Mouse (Mus musculus): Measurements from ENCODE around the gene Hip1. TPM values are rescaled to one million over a fixed set of nuclear protein-coding genes. Genes with fewer than 3 reads are reported as not detected.

Hip1 gene
- polyA plus RNA-seq, 1 experiment from 2014 or later = 41.7 TPM

- Histone ChIP-seq H3K4me3 (no peak overlapping the region), H3K4me1 (peaks cover 17% of the 10 kb centered on the region), H3K27ac (no peak overlapping the region), H3K27me3 (ENCODE audit: insufficient read depth, poor library complexity, severe bottlenecking) (peaks cover 22% of the 10 kb centered on the region), H3K36me3 (peaks cover 16% of the 10 kb centered on the region), H3K9me3 (no peaks in the 10 kb centered on the region)
- no peak for DNase-seq (ENCODE audit: low spot score)
- 54% methylated on average over 6 of the region's 6 CpGs for WGBS
Measured at GRCm38 (mm10) chr5:135367841-135368240, 177.1 kb downstream of the Hip1 start.

DNA sequence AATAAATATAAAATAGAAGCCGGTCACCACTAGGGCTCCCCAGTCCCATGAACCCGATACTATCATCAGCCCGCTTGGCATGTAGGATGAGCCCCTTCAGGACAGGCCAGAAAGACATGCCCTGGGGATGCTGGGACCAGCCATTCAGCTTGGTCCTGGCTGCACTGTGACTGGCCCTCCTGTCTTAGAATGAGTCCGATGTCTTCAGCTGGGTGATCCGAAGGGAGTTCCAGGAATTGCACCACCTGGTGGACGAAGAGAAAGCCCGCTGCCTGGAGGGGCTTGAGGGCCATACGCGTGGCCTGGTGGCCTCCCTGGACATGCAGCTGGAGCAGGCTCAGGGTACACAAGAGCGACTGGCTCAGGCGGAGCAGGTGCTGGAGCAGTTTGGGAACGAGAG is 181.4 kb downstream of the Hip1 start:
- 26% methylated on average over 12 of the region's 12 CpGs for WGBS
- peak; percentile 83 for DNase-seq (ENCODE audit: low spot score)
- no peaks in the 10 kb centered on the region for H3K9me3 ChIP-seq

DNA sequence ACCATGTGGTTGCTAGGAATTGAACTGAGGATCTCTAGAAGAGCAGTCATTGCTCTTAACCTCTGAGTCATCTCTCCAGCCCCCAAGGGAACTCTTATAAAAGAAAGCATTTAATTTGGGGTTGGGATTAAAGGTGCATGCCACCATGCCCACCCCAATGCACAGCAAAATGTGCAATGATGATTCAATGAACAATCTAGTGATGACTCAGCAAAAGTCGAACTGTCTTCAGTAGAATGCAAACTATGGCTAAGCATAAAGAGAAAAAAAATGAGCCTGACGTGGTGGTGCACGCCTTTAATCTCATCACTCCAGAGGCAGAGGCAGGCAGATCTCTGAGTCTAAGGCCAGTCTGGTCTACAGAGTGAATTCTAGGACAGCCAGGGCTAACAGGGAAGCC is 182.3 kb downstream of the Hip1 start:
- H3K9me3 ChIP-seq = peaks cover 1% of the 10 kb centered on the region; the same call in 1 of the 2 replicates
- no peaks in the 10 kb centered on the region for H3K36me3 ChIP-seq
- WGBS = 85% methylated on average over 3 of the region's 3 CpGs
- H3K27me3 ChIP-seq (ENCODE audit: insufficient read depth, poor library complexity, severe bottlenecking) = peaks cover 27% of the 10 kb centered on the region
- H3K4me1 ChIP-seq = no peaks in the 10 kb centered on the region
- no peak overlapping the region for H3K4me3 ChIP-seq
- H3K27ac ChIP-seq = no peak overlapping the region
- DNase-seq (ENCODE audit: low spot score) = no peak

More for the DNA sequence above, 181.4 kb downstream of the Hip1 start:
- Histone ChIP-seq H3K36me3 (no peaks in the 10 kb centered on the region), H3K27ac (no peak overlapping the region), H3K27me3 (ENCODE audit: insufficient read depth, poor library complexity, severe bottlenecking) (peaks cover 25% of the 10 kb centered on the region), H3K4me1 (no peaks in the 10 kb centered on the region), H3K4me3 (no peak overlapping the region)

DNA sequence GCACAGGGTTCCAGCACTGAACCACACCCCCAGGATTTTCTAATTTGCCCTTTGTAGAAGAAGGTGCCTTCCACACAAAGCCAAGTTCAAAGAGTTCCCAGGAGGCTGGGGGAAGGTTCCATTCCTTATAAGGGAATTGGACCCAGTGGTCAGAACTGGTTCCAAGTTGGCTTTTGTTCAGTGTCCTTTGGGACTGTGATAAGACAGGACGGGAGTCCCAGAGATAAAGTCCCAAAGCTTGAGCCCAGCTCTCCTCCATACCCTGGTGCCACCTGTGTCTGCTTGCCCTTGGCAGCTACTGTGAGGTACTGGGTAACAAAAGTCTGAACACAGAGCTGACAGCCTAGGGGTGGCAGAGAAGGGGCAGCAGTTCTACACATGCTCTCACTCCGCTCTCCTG is 185.1 kb downstream of the Hip1 start:
- DNase-seq (ENCODE audit: low spot score) = no peak
- no peak overlapping the region for H3K4me3 ChIP-seq
- no peak overlapping the region for H3K27ac ChIP-seq
- H3K27me3 ChIP-seq (ENCODE audit: insufficient read depth, poor library complexity, severe bottlenecking) = peaks cover 12% of the 10 kb centered on the region; the same call in 1 of the 2 replicates
- peaks cover 3% of the 10 kb centered on the region; the same call in 1 of the 2 replicates for H3K9me3 ChIP-seq
- 76% methylated on average over 2 of the region's 2 CpGs for WGBS
- no peaks in the 10 kb centered on the region for H3K4me1 ChIP-seq
- H3K36me3 ChIP-seq = no peaks in the 10 kb centered on the region

GRCm38 (mm10) chr5:135357556-135357955 is 187.4 kb downstream of the Hip1 start:
- peaks cover 3% of the 10 kb centered on the region; the same call in 1 of the 2 replicates for H3K9me3 ChIP-seq
- 0 out of 2 replicates have a peak, but pooled peaks cover 3% of the 10 kb centered on the region for H3K4me1 ChIP-seq
- H3K27me3 ChIP-seq (ENCODE audit: insufficient read depth, poor library complexity, severe bottlenecking) = peaks cover 24% of the 10 kb centered on the region
- no peak overlapping the region for H3K4me3 ChIP-seq
- H3K27ac ChIP-seq = no peak overlapping the region
- no peak for DNase-seq (ENCODE audit: low spot score)
- H3K36me3 ChIP-seq = no peaks in the 10 kb centered on the region
- WGBS = 81% methylated on average over 2 of the region's 2 CpGs

Small RNA genes within 50 kb of the gene (microRNA-seq; reads per million reads assigned to microRNA genes)
- gene Mir7033 = 0.76 reads per million

Other genes starting within 250 kb of the Hip1 start
- 0.15 and 0.21 TPM in 2 replicates for gene Fkbp6, start 195.1 kb downstream of the Hip1 start, polyA plus RNA-seq (2016; fragmentation: Nextera tagmentation; extraction: Ambion mirVana)
- gene Trim50, start 191.8 kb downstream of the Hip1 start, polyA plus RNA-seq (2016; fragmentation: Nextera tagmentation; extraction: Ambion mirVana) = not detected in 2 replicates
- 27.2 and 33.5 TPM in 2 replicates for gene Nsun5, start 175.2 kb downstream of the Hip1 start, polyA plus RNA-seq (2016; fragmentation: Nextera tagmentation; extraction: Ambion mirVana)
- gene Pom121, start 150.6 kb downstream of the Hip1 start, polyA plus RNA-seq (2016; fragmentation: Nextera tagmentation; extraction: Ambion mirVana) = 11.1 and 17.2 TPM in 2 replicates
- not detected in 2 replicates for gene Ccl26, start 18.4 kb upstream of the Hip1 start, polyA plus RNA-seq (2016; fragmentation: Nextera tagmentation; extraction: Ambion mirVana)
- 0.23 TPM in 1 of 2 replicates, not detected in the other for gene Ccl24, start 27.9 kb upstream of the Hip1 start, polyA plus RNA-seq (2016; fragmentation: Nextera tagmentation; extraction: Ambion mirVana)
- gene Rhbdd2, start 87.5 kb upstream of the Hip1 start, polyA plus RNA-seq (2016; fragmentation: Nextera tagmentation; extraction: Ambion mirVana) = 42.9 and 48.7 TPM in 2 replicates
- 54.4 and 66.8 TPM in 2 replicates for gene Por, start 124.9 kb upstream of the Hip1 start, polyA plus RNA-seq (2016; fragmentation: Nextera tagmentation; extraction: Ambion mirVana)
- gene Tmem120a, start 199.3 kb upstream of the Hip1 start, polyA plus RNA-seq (2016; fragmentation: Nextera tagmentation; extraction: Ambion mirVana) = 36.2 and 45.5 TPM in 2 replicates
- 0.14 TPM in 2 replicates for gene Styxl1, start 233.3 kb upstream of the Hip1 start, polyA plus RNA-seq (2016; fragmentation: Nextera tagmentation; extraction: Ambion mirVana)
- 856 and 984 TPM in 2 replicates for gene Mdh2, start 233.4 kb upstream of the Hip1 start, polyA plus RNA-seq (2016; fragmentation: Nextera tagmentation; extraction: Ambion mirVana)

All from heart, embryonic 10.5 days (tissue).